Mouse (Mus musculus): ENCODE data around the gene Dicer1. TPM values are rescaled to one million over a fixed set of nuclear protein-coding genes. Genes with fewer than 3 reads are reported as not detected.

Dicer1 gene
- polyA plus RNA-seq (2016; fragmentation: Nextera tagmentation; extraction: Ambion mirVana) = 39.1 and 40.5 TPM in 2 replicates

- H3K27me3 ChIP-seq (ENCODE audit: insufficient read depth, poor library complexity, severe bottlenecking) = no peaks in the 10 kb centered on the region
- H3K4me1 ChIP-seq (replicated peaks) = peaks cover 49% of the 10 kb centered on the region
- H3K9me3 ChIP-seq = no peaks in the 10 kb centered on the region
- H3K4me3 ChIP-seq = peak within 1 kb of the TSS; percentile 90
- peak; percentile 97 for DNase-seq (ENCODE audit: low spot score)
- H3K27ac ChIP-seq = peak within 1 kb of the TSS; percentile 97
- WGBS = under 1% methylated on average over 94 of the region's 94 CpGs
- H3K36me3 ChIP-seq = peaks cover 17% of the 10 kb centered on the region
These were observed at the start of gene Dicer1 for GRCm38 (mm10) chr12:104751814-104752765. Dicer1 (minus strand) TSS chr12:104751952.

- H3K9me3 ChIP-seq = peaks cover 23% of the 10 kb centered on the region
- H3K4me1 ChIP-seq (replicated peaks) = peaks cover 24% of the 10 kb centered on the region
- 95% methylated on average over 3 of the region's 3 CpGs for WGBS
- no peak overlapping the region for H3K27ac ChIP-seq
- H3K4me3 ChIP-seq = no peak overlapping the region
- no peak for DNase-seq (ENCODE audit: low spot score)
- H3K27me3 ChIP-seq (ENCODE audit: insufficient read depth, poor library complexity, severe bottlenecking) = no peaks in the 10 kb centered on the region
- peaks cover 31% of the 10 kb centered on the region for H3K36me3 ChIP-seq
These were observed 47.6 kb upstream of the Dicer1 start for GRCm38 (mm10) chr12:104799365-104799764.

DNA sequence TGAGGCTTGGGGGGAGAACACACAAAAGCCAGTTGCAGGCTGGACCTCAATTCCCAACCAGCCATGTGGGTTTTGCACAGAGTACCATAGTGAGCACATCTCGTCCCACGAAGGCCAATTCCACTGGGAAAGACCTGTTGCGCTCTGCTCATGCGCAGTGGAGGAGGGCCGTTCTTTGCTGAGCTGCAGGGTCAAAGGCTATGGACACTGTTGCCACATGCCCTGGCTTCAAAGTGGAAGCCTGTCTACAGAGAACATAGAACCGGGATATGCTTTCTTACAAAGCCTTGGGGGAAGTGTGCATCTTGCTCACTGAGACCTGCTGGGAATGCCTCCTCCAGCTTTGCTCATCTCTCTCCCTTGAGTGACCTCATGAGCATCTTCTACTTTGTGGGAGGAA is 46.2 kb upstream of the Dicer1 start:
- 89% methylated on average over 6 of the region's 6 CpGs for WGBS
- H3K4me1 ChIP-seq (replicated peaks) = peaks cover 29% of the 10 kb centered on the region
- H3K4me3 ChIP-seq = no peak overlapping the region
- peaks cover 23% of the 10 kb centered on the region for H3K9me3 ChIP-seq
- H3K27ac ChIP-seq = no peak overlapping the region
- DNase-seq (ENCODE audit: low spot score) = no peak
- H3K27me3 ChIP-seq (ENCODE audit: insufficient read depth, poor library complexity, severe bottlenecking) = no peaks in the 10 kb centered on the region
- peaks cover 31% of the 10 kb centered on the region for H3K36me3 ChIP-seq

GRCm38 (mm10) chr12:104796635-104797378 is 45.1 kb upstream of the Dicer1 start:
- WGBS = 88% methylated on average over 11 of the region's 11 CpGs
- Histone ChIP-seq H3K27ac (no peak overlapping the region), H3K9me3 (peaks cover 23% of the 10 kb centered on the region), H3K4me3 (no peak overlapping the region), H3K4me1 (replicated peaks) (peaks cover 21% of the 10 kb centered on the region), H3K36me3 (peaks cover 31% of the 10 kb centered on the region), H3K27me3 (ENCODE audit: insufficient read depth, poor library complexity, severe bottlenecking) (no peaks in the 10 kb centered on the region)
- DNase-seq (ENCODE audit: low spot score) = no peak

- 44% methylated on average over 5 of the region's 5 CpGs for WGBS
These were observed 43.2 kb upstream of the Dicer1 start for GRCm38 (mm10) chr12:104794957-104795356.

DNA sequence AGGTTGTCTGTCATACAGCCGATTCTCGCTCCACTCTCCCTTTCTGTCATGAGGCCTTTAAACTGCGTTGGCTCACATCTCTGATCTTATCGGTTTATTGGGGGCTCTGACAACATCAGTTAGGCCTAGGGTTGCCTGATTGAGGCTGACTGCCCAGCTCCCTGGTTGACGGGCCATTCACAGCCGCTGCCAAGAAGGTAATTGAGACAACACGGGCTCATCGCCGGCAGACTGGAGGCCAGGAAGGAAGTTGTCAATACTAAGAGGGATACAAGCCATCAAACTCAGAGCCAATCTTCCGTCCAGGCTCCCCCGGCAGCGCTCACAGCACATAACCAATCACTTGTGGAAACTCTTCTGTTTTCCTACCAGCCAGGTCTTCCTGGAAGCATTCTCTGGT is 41.7 kb upstream of the Dicer1 start:
- no peak for DNase-seq (ENCODE audit: low spot score)
- WGBS = 76% methylated on average over 12 of the region's 12 CpGs
- H3K36me3 ChIP-seq = peaks cover 24% of the 10 kb centered on the region
- H3K27ac ChIP-seq = no peak overlapping the region
- H3K9me3 ChIP-seq = peaks cover 9% of the 10 kb centered on the region
- H3K4me1 ChIP-seq (replicated peaks) = peaks cover 16% of the 10 kb centered on the region
- H3K4me3 ChIP-seq = no peak overlapping the region
- no peaks in the 10 kb centered on the region for H3K27me3 ChIP-seq (ENCODE audit: insufficient read depth, poor library complexity, severe bottlenecking)

More at GRCm38 (mm10) chr12:104794957-104795356, 43.2 kb upstream of the Dicer1 start:
- no peak overlapping the region for H3K4me3 ChIP-seq
- no peaks in the 10 kb centered on the region for H3K27me3 ChIP-seq (ENCODE audit: insufficient read depth, poor library complexity, severe bottlenecking)
- peaks cover 25% of the 10 kb centered on the region for H3K36me3 ChIP-seq
- no peak for DNase-seq (ENCODE audit: low spot score)
- peaks cover 23% of the 10 kb centered on the region for H3K9me3 ChIP-seq
- H3K27ac ChIP-seq = no peak overlapping the region
- peaks cover 16% of the 10 kb centered on the region for H3K4me1 ChIP-seq (replicated peaks)

DNA sequence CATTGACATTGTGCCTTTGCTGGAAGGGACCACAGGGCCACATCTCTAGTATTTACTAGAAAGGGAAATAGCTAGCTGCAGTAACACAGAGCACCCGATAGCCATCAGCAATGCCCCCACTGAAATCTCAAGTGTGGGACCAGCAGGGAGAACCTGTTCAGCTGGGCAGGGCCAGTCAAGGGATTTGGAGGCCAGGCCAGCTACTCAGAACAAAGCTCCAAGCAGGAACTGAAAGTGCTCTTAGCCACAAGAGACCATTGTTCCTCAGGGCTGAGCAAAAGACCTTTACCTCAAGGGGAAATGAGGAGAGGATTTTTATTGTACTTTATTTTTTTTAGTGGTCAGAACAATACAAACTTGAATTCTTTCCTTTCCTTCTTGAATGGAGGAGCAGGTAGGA is 25.9 kb upstream of the Dicer1 start:
- no peaks in the 10 kb centered on the region for H3K4me1 ChIP-seq (replicated peaks)
- no peaks in the 10 kb centered on the region for H3K9me3 ChIP-seq
- H3K27me3 ChIP-seq (ENCODE audit: insufficient read depth, poor library complexity, severe bottlenecking) = no peaks in the 10 kb centered on the region
- DNase-seq (ENCODE audit: low spot score) = no peak
- H3K36me3 ChIP-seq = peaks cover 31% of the 10 kb centered on the region
- H3K27ac ChIP-seq = no peak overlapping the region
- H3K4me3 ChIP-seq = no peak overlapping the region
- 89% methylated on average over 1 of the region's 1 CpGs for WGBS

DNA sequence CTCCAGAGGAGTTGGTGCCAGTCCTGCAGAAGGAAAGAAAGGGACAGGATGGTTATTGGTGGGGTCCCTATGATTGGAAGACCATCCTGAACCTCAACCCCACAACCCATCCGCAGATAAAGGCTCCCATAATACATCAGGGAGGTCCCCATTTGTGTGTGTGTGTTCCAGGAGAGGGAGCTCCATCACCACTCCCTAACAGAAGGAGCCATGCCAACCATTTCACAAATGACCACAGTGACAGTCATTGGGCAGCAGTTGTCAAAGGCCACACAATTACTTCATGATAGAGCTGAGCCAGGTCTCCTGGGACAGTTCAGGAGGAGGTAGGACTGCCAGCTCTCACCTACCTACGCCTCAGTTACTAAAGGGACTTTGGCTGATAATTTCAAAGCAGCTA is 20.2 kb upstream of the Dicer1 start:
- Histone ChIP-seq H3K4me1 (replicated peaks) (peaks cover 8% of the 10 kb centered on the region; the same call in 1 of the 2 replicates), H3K9me3 (no peaks in the 10 kb centered on the region), H3K4me3 (no peak overlapping the region), H3K27ac (no peak overlapping the region), H3K36me3 (no peaks in the 10 kb centered on the region), H3K27me3 (ENCODE audit: insufficient read depth, poor library complexity, severe bottlenecking) (no peaks in the 10 kb centered on the region)
- 93% methylated on average over 2 of the region's 2 CpGs for WGBS
- DNase-seq (ENCODE audit: low spot score) = no peak

DNA sequence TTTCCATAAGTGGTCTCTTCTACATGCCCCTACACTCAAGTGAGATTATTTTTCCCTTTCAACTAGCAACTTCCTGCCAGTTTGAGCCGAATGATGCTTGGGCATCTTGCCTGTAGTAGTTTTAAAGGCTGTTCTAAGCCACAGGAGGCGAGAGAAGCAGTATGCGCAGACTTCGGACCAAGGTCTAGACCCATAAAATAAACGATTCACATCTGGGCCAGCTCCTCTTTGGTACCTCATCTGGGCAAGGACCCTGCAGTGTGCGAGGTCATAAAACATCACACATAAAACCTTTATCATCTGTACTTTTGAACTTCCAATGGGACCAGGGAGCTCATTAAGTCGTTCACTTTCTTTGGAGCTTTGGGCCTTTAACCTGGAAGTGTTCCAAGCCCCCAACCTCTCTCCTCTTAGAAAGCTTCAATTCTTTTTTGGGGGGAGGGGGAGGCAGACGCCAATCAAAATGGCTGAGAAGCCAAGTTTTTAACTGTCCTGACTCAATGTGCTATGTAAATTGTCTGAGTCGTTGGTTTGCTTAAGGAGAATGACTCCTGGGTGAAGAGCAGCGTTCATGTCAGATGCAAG is 17.5 kb upstream of the Dicer1 start:
- no peak overlapping the region for H3K27ac ChIP-seq
- H3K4me3 ChIP-seq = no peak overlapping the region
- no peaks in the 10 kb centered on the region for H3K9me3 ChIP-seq
- H3K4me1 ChIP-seq (replicated peaks) = peaks cover 8% of the 10 kb centered on the region; the same call in 1 of the 2 replicates
- H3K27me3 ChIP-seq (ENCODE audit: insufficient read depth, poor library complexity, severe bottlenecking) = no peaks in the 10 kb centered on the region
- no peaks in the 10 kb centered on the region for H3K36me3 ChIP-seq
- DNase-seq (ENCODE audit: low spot score) = no peak
- WGBS = 74% methylated on average over 10 of the region's 10 CpGs

DNA sequence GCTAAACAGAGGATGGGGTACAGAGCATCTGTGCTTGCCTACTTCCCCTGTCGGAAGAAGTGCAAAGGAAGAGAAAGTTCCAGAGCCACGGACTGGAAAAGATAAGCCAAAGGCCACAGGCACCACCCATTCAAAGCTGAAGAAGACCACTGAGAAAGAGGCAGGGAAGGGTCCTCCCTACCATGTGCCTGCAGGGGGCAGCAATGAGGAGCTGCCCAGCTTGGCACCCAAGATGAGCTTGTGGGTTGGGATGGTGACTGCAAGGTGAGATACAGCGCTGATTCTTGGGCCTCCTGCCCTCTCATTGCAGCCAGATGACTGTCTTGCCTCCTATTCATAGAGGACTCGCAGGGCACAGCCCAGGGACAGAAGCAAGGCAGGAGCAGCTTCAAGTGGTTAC is 15.4 kb upstream of the Dicer1 start:
- H3K27ac ChIP-seq = no peak overlapping the region
- H3K36me3 ChIP-seq = no peaks in the 10 kb centered on the region
- no peak overlapping the region for H3K4me3 ChIP-seq
- H3K27me3 ChIP-seq (ENCODE audit: insufficient read depth, poor library complexity, severe bottlenecking) = no peaks in the 10 kb centered on the region
- 81% methylated on average over 4 of the region's 4 CpGs for WGBS
- peaks cover 19% of the 10 kb centered on the region for H3K4me1 ChIP-seq (replicated peaks)
- no peaks in the 10 kb centered on the region for H3K9me3 ChIP-seq
- DNase-seq (ENCODE audit: low spot score) = peak; percentile 13

DNA sequence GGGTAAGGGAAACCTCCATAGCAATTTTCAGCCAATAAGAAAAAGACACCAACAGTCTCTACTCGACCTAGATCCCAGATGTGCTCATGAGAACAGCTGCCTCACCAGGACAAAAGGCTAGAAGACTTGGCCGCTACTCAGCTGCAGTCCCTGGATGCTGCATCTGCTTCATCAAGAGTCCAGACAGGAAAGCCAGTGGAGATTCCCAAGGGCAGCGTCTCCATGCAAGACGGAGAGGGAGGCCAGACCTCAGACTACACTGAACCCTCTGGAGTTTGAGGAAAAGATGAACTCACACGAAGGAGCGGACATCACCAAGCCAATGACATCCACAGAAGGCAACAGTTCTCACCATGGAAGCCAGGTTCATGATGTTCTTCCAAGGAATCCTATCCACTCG is 14.0 kb upstream of the Dicer1 start:
- peaks cover 19% of the 10 kb centered on the region for H3K4me1 ChIP-seq (replicated peaks)
- no peak overlapping the region for H3K27ac ChIP-seq
- no peaks in the 10 kb centered on the region for H3K27me3 ChIP-seq (ENCODE audit: insufficient read depth, poor library complexity, severe bottlenecking)
- H3K9me3 ChIP-seq = no peaks in the 10 kb centered on the region
- H3K4me3 ChIP-seq = no peak overlapping the region
- DNase-seq (ENCODE audit: low spot score) = no peak
- 87% methylated on average over 7 of the region's 7 CpGs for WGBS
- no peaks in the 10 kb centered on the region for H3K36me3 ChIP-seq

DNA sequence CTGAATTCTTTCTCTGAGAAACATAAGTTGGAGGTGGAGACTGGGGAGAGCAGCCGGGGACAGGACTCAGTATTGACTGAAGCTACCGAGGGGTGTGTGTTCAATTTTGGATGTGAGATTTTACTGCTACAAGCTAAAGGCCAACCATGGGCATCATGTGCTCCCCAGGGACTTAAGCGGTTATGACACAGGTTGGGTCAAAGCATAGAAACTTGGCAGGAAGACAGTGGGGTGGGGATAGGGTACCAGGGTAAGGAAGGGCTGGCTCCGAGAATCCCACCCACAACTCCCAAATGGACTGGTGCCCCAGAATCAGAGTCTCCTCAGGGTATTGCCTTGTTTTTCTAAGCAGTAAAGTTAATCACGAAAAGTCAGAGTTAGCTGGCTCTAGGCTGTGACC is 13.4 kb upstream of the Dicer1 start:
- 86% methylated on average over 5 of the region's 5 CpGs for WGBS
- no peaks in the 10 kb centered on the region for H3K27me3 ChIP-seq (ENCODE audit: insufficient read depth, poor library complexity, severe bottlenecking)

More for the DNA sequence above, 13.4 kb upstream of the Dicer1 start:
- Histone ChIP-seq H3K4me3 (no peak overlapping the region), H3K27ac (no peak overlapping the region), H3K36me3 (no peaks in the 10 kb centered on the region), H3K9me3 (no peaks in the 10 kb centered on the region), H3K4me1 (replicated peaks) (peaks cover 19% of the 10 kb centered on the region)
- no peak for DNase-seq (ENCODE audit: low spot score)
